Mouse (Mus musculus) T-cell, adult 2 months (primary cell): Measurements from ENCODE around the gene M6pr.

Experiments
- DNase-seq: peaks from one replicate; pipeline ENCODE4 v3.0.0; 2022; ENCODE audit warnings: low spot score

Gene M6pr

GRCm38 (mm10) chr6:122308505-122309393 lies at the start of gene M6pr:
TSS of gene M6pr (plus strand) at chr6:122308720.
- peak; percentile 99 for DNase-seq

DNA sequence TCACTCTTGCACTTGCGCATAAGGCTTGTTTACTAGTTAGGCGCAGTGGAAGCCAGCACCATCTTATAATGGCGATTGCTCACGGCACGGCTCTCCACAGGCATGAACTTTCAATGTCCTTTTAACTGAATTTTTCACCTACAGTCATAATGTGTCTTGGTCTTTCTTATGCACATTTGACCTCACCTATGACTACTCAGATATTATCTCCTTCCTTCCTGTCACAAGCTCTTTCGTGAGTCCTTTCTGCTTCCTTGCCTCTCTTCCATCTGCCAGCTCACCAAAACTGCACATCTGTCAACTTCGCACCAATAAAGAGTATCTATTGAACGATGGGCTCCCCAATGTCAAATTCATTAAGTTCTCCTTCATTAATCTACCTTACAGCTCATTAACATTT lies 46.0 kb upstream of the M6pr start:
- DNase-seq, result no peak

DNA sequence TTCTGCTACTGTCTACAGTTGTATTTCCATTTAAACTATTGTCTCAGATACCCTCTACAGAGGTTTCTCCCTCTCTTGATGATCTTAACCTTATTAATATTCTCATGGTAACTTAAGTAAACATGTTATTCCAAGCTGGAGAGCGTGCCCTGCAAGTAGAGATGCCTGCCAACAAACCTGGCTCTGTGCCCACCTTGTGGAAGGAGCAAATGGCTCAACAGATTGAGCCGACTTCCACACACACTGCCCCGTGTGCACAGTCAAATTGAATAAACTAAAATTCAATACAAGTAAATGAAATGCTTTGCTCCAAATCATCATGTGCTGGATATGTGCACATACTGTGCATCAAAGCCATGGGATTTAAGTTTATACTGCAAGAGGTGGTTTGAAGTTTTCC lies 40.0 kb upstream of the M6pr start:
- DNase-seq, result no peak

- DNase-seq, result no peak
Observed at GRCm38 (mm10) chr6:122269170-122269569, 39.4 kb upstream of the M6pr start.

GRCm38 (mm10) chr6:122270152-122270551 lies 38.4 kb upstream of the M6pr start:
- no peak for DNase-seq

DNA sequence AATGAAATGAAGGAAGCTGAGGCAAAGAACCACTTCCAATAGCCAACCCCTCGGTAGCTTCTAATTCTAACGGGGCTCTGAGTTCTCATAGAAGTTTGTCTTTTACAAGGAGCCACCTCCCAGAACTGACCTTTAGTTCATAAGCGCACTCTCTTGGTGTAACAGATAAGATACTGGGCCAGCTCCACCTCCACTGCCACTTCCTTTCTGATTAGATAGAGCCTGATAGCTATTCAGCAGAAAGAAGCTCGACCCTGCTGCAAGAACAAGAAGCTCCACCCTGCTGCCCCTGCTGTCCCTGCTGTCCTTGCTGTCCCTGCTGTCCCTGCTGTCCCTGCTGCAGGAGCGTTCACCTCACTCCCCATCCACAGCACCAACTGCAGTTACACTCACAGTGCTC lies 34.0 kb upstream of the M6pr start:
- no peak for DNase-seq

DNA sequence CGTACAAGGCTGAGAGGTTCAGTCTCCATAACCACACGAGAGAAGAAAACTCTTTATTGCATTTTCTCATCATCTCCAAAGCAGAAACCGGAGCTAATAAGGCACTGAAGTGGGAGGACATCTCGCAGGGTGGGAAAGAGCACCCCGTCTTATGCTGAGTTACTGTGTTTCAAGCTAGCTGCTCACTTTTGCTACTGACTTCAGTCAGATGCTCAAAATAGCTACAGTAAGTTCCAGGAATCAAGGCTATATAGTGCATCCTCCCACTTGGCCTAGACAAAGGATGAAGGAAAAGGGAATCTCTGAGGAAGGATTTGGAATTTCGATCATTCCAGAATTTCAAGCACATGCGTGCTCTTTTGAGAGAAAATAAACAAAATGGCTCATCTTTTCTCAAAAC lies 32.0 kb upstream of the M6pr start:
- no peak for DNase-seq

GRCm38 (mm10) chr6:122282782-122283181 lies 25.7 kb upstream of the M6pr start, which contains the start of gene Klrg1:
TSS of gene Klrg1 (minus strand) at chr6:122282882.
- no peak for DNase-seq

GRCm38 (mm10) chr6:122283429-122283828 lies 25.1 kb upstream of the M6pr start:
- no peak for DNase-seq

- no peak for DNase-seq
Observed at GRCm38 (mm10) chr6:122284304-122284703, 24.2 kb upstream of the M6pr start.

DNA sequence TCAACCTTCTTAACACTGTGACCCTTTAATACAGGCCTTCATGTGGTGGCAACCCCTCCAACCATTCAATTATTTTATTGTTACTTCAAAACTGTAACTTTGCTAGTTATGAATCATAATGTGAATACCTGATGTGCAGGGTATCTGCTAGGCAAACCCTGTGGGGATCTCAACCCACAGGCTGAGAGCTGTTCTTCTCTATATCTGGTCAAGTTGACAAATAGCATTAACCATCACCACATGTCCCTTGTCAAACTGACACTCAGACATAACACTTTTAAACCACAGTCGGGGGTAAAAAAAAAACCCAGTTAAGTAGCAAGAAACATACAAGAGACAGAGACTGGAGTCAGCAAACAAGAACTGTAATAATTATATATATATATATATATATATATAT lies 23.7 kb upstream of the M6pr start:
- DNase-seq, result no peak

DNA sequence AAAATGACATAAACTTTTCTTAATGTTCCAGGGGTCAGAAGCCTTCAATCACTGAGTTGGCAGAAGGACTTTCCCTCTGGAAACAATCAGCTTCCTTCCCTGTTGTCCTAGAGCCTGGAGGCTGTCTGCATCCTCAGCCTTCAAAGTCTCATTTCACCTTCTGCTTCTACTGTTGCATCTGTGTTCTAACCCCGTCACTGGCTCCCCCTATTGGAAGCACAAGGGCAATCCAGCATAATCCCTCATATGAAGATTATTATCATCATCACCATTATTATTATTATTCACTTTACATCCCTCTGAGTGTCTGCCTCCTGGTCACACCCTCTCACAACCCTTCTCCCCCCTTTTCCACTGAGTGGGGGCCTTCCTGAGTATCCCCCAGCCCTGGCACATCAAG lies 20.3 kb upstream of the M6pr start:
- DNase-seq, result no peak

- DNase-seq, result no peak
Observed at GRCm38 (mm10) chr6:122289313-122289712, 19.2 kb upstream of the M6pr start.

DNA sequence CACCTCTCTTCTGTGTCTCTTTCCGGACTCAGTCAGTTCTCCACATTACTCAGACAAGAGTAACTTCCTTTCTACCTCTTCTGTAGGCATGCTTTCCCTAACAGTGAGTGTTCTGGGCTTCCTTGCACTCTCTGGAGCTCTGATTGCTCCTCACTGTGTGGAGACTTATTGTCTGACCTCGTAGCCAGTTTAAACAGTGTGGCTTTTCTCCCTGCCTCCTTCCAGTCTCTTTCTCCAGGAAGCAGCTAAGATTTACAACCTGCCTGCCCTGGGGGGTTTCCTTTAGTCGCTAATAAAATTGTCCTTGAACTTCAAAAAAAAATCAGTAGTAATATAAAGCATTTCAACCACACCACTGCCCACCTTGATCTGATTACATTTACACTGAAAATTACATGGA lies 18.3 kb upstream of the M6pr start:
- DNase-seq, result no peak

DNA sequence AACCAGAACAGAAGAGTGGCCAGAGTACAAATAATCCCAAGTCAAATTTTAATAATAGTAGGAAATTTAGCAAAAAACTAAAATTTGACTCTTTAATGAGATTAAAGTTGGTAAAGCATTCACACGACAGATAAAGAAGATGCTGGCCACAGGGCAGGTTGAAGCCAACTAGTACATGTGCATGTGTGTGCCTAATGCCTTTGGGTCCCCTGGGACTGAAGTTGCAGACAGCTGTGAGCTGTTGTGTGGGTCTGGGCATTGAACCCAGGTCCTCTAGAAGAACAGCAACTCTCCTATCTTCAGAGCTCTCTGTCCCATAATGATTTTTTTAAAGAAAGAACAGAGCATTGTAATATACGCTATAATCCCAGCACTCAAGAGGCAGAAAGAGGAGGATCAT lies 17.3 kb upstream of the M6pr start:
- DNase-seq, result no peak

- peak; percentile 56 for DNase-seq
Observed at GRCm38 (mm10) chr6:122291735-122292134, 16.8 kb upstream of the M6pr start.

DNA sequence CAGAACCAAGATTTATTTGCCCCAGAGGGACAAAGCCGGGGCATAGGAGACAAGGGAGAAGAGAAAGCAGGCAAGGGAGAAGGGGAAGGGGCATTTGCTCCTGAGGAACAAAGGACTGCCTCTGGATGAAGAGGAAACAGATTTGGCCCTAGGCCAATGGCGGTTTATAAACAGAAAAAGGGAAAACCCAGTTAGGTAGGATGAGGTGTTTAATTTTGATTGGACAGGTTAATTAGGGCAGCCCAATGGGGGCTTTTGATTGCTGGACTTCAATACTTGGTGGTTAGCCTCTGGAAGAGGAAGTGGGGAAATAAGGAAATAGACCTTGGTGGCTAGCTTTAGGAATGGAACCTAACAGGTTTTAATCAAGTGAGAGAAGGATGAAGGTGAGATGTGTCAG lies 16.3 kb upstream of the M6pr start:
- DNase-seq, result no peak

GRCm38 (mm10) chr6:122293121-122293520 lies 15.4 kb upstream of the M6pr start:
- DNase-seq, result no peak

DNA sequence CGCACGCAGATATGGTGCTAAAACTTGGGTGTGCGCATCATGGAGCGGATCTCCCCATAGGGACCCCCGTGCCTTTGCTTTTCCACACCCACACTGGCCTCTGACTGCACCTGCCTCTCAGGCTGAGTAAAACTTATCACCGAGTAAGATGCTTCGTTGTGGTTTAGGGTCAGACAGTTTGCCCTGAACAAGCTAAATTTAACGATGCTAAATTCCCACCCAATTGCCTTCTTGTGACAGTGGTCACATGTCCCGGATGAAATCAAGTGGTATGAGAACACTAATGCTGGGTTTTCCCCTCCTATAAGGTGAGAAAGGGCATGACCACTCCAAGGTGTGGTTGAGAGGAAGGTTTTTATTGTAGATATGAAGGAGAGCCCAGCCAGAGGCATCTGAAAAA lies 14.7 kb upstream of the M6pr start:
- DNase-seq, result no peak

DNA sequence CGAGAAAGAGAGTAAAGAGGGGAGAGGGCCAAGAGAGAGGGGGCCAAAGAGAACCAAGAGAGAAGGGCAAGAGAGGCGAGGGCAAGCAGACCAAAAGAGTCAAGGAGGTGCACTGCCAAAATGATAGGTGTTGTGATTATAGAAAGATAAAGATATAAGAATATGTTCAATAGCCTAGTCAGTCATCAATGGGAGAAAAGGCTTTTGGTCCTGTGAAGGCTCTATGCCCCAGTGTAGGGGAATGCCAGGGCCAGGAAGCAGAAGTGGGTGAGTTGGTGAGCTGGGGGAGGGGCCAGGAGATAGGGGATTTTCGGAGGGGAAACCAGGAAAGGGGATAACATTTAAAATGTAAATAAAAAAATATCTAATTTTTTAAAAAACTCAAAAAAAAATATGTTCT lies 14.2 kb upstream of the M6pr start:
- DNase-seq, result no peak

GRCm38 (mm10) chr6:122295242-122295641 lies 13.3 kb upstream of the M6pr start:
- DNase-seq, result no peak

DNA sequence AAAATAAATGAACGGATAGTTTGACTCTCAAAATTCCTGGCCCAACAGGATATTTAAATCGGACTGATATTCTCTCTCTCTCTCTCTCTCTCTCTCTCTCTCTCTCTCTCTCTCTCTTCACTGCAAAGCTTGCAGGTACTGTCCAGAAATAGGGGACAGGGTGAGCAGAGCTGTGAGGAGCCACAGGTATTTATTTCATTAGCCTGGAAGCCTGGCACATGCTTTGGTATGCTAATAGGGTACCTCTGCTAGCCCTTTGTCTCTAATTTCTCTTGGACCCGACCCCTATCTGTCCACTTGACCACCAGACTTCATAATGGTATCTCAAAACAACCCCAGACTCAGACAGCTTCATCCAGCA lies 11.6 kb upstream of the M6pr start:
- DNase-seq, result no peak

DNA sequence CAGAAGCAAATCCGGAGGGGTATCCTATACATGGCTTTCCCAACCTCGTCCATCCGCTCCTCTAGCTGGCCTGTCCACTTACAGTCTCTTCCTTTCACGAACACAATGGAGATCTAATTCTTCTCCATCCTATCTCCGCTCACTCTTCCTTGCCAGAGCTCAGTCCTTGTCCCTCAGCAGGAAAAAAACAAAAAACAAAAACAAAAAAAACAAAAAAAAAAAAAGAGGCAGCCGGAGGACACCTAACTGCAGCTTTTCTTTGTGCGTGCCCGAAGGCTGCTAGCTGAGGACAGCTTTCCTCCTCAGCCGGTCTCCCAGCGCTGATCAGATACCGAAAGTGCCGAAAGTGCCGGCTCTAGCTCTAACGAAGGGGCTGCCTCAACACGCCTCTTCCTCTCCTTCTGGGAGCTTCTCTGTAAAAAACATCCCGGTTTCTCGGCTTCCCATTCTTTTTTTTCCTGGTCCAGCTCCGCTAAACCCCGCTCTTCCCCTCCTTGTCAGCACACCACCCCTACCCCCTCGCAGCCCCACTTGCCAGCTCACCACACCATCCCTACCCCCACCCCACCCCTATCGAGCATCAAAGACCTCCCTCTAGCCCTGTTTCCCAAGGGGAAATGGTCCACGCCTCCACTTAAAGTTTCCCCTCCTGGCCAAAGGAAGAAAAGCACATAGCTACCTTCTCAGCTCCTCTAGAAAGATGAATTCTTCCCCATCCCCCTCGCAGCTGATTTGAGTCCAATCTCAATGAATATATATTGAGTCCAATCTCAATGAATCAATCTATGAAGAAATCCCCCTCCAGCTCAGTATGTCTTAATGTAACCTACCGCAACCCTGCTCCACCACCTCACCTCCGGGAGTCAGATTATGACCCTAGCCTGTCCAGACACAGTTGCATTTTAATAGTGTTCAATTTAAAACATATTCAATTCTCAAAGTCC lies 11.0 kb upstream of the M6pr start:
- no peak for DNase-seq
